Mouse (Mus musculus): ENCODE measurements around the gene Gm33543. TPM values are rescaled to one million over a fixed set of nuclear protein-coding genes. Genes with fewer than 3 reads are reported as not detected.
A peak's percentile ranks its signal among the peaks of the same experiment; 100 is the strongest.

Gene Gm33543
- polyA plus RNA-seq, 1 experiment from 2014 or later, result not detected

DNA sequence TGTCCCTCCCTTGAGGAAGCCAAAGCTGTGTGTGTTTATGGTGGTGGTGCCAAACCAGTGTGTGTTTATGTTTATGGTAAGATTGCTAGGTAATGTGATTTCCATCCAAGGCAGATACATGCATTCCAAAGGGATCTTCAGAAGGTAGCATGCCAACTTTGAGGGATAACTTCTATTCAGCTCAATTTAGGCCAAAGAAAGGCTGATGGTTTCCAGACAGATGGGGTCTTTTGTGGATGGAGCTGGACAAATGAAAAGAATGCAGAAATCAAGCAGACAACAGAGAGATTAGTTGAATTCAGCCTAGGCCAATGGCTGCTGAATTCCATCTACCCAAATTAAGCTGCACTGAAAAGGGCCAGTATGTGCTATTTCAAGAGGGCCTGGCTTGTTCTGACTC is 13.3 kb downstream of the Gm33543 start:
- Histone ChIP-seq H3K36me3 (no peaks in the 10 kb centered on the region), H3K27me3 (replicated peaks) (peaks cover 3% of the 10 kb centered on the region; the same call in 1 of the 2 replicates), H3K27ac (replicated peaks) (no peak overlapping the region), H3K9ac (no peak overlapping the region), H3K4me3 (no peak overlapping the region), H3K4me1 (peaks cover 26% of the 10 kb centered on the region), H3K4me2 (no peak overlapping the region), H3K9me3 (no peaks in the 10 kb centered on the region)
- no peak for ATAC-seq (ENCODE audit: extremely low read depth, insufficient number of reproducible peaks, low FRiP score, low TSS enrichment)

DNA sequence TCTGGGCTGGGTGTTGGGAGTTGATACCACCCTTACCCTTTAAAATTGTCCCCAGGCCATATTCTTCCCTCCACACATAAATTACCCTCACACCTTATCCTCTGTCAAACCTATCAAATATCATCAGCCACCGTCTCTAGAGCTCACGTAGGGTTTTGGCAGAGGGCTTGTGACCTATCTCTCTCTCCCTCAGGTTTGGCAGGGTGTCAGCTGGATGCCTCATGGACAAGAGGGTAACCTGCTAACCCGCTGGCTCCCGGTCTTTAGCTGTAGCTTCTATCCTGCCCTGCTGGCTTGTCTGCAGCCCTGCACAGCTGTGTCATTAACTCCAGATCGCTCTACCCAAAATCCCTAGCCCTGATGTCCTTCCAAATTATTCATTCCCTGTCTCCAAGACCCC is 14.4 kb downstream of the Gm33543 start:
- Histone ChIP-seq H3K27ac (replicated peaks) (no peak overlapping the region), H3K36me3 (no peaks in the 10 kb centered on the region)
- 57% methylated on average over 5 of the region's 5 CpGs for WGBS

DNA sequence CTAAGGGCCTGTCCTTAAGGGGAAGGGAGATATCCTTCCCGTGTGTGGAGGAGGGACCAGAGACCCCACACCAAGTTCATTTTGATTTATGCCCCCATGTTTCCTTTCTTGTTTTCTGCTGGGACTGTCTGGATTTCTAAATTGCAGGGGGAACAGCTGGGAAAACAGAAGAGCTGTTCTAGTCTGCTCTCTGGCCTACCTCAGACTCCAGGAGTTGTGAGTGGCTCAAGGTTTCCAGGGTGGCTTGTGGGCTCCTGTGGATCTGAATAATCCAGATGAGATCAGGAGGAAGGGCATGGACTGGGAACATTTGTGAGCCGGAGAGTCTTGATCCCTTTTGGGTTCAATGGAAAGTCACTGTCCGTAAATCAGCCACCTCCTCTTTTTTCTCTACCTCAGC is 17.1 kb downstream of the Gm33543 start:
- H3K4me3 ChIP-seq, result no peak overlapping the region
- no peaks in the 10 kb centered on the region for H3K9me3 ChIP-seq
- ATAC-seq (ENCODE audit: extremely low read depth, insufficient number of reproducible peaks, low FRiP score, low TSS enrichment), result no peak
- H3K36me3 ChIP-seq, result no peaks in the 10 kb centered on the region
- H3K4me1 ChIP-seq, result peaks cover 16% of the 10 kb centered on the region
- no peak overlapping the region for H3K27ac ChIP-seq (replicated peaks)
- no peak overlapping the region for H3K4me2 ChIP-seq
- peaks cover 3% of the 10 kb centered on the region; the same call in 1 of the 2 replicates for H3K27me3 ChIP-seq (replicated peaks)
- no peak overlapping the region for H3K9ac ChIP-seq
- WGBS, result 64% methylated on average over 3 of the region's 3 CpGs

More for the DNA sequence above, 14.4 kb downstream of the Gm33543 start:
- ATAC-seq (ENCODE audit: extremely low read depth, insufficient number of reproducible peaks, low FRiP score, low TSS enrichment), result no peak
- H3K4me3 ChIP-seq, result no peak overlapping the region
- no peaks in the 10 kb centered on the region for H3K9me3 ChIP-seq
- H3K27me3 ChIP-seq (replicated peaks), result peaks cover 3% of the 10 kb centered on the region; the same call in 1 of the 2 replicates
- peaks cover 26% of the 10 kb centered on the region for H3K4me1 ChIP-seq
- H3K4me2 ChIP-seq, result no peak overlapping the region
- no peak overlapping the region for H3K9ac ChIP-seq

DNA sequence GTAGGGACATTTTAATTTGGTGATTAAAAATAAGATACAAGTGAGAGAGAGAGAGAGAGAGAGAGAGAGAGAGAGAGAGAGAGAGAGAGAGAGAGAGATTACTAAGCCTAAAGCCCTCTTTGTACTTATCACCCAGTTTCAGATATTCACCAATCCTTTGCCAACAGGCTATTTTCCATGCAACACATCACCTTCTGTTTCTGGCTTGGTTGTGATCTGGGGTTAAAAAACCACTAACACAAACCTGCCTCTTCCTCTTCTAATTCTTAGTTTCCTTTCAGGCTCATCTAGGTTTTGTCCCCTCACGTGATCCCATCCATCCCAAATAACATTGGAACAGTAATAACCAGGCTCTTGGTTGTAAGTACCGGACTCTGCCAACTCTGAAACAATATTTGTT is 24.2 kb downstream of the Gm33543 start:
- Histone ChIP-seq H3K36me3 (no peaks in the 10 kb centered on the region), H3K9ac (no peak overlapping the region), H3K4me2 (no peak overlapping the region), H3K4me3 (no peak overlapping the region), H3K27ac (replicated peaks) (no peak overlapping the region), H3K9me3 (no peaks in the 10 kb centered on the region), H3K27me3 (replicated peaks) (no peaks in the 10 kb centered on the region), H3K4me1 (peaks cover 4% of the 10 kb centered on the region; the same call in 1 of the 2 replicates)
- WGBS, result 89% methylated on average over 2 of the region's 2 CpGs
- no peak for ATAC-seq (ENCODE audit: extremely low read depth, insufficient number of reproducible peaks, low FRiP score, low TSS enrichment)

DNA sequence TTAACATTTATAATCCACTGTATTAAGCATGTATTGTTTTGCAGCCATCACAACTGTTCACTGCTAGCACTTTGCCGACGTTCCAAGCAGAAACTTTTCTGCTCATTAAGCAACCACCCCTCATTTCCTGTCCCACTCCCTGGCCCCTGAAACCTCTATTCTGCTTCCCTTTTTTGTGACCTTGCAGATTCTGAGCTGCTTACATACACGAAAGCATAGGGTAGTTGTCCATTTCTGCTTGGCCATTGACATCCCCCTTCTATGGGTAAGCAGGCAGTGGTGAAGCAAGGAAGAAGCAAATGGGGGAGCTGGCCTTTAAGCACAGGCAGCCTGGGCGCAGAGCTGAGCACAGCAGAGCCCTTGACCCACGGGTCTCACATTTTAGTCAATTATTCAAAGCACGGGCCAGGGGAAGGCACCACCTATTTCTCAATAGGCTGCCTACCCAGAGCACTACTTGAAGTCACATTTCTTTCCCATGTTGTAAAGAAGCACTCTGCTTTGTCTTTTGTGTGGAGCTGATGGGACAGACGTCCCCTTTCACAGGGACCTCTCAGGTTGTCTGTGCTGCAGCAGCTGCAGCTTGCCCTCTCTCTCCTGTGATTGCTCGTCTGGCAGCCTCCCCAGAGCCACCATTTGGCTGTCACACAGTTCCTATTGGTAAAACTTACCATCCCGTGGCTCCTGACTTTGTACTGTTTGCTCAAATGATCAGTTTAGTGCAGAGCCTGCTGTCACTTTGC is 25.1 kb downstream of the Gm33543 start:
- H3K27ac ChIP-seq (replicated peaks), result no peak overlapping the region
- no peak overlapping the region for H3K4me2 ChIP-seq
- no peaks in the 10 kb centered on the region for H3K9me3 ChIP-seq
- H3K27me3 ChIP-seq (replicated peaks), result no peaks in the 10 kb centered on the region
- H3K9ac ChIP-seq, result no peak overlapping the region
- WGBS, result 30% methylated on average over 9 of the region's 9 CpGs
- no peak overlapping the region for H3K4me3 ChIP-seq
- ATAC-seq (ENCODE audit: extremely low read depth, insufficient number of reproducible peaks, low FRiP score, low TSS enrichment), result no peak
- no peaks in the 10 kb centered on the region for H3K36me3 ChIP-seq
- peaks cover 4% of the 10 kb centered on the region; the same call in 1 of the 2 replicates for H3K4me1 ChIP-seq

DNA sequence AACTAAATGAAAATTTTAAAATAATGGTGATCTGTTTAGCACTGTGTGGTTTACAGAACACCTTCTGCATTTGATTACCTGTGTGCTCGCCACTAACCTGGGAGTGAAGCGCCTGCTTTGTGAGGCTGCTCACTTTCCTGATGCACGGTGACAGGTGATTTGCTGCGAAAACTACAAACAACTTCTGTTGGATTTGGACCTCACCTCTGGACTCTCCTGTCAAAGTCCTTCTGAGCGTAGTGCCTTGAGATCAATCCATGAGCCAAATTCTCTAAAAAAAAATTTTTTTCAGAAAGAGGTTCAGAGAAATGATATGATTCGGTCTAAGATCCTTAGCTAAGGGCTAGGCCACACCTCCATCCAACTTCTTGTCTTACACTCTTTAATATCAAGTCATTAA is 28.4 kb downstream of the Gm33543 start:
- WGBS, result 88% methylated on average over 6 of the region's 6 CpGs
- no peak overlapping the region for H3K4me3 ChIP-seq
- ATAC-seq (ENCODE audit: extremely low read depth, insufficient number of reproducible peaks, low FRiP score, low TSS enrichment), result no peak
- no peaks in the 10 kb centered on the region for H3K9me3 ChIP-seq
- no peak overlapping the region for H3K4me2 ChIP-seq
- peaks cover 4% of the 10 kb centered on the region; the same call in 1 of the 2 replicates for H3K4me1 ChIP-seq
- no peak overlapping the region for H3K27ac ChIP-seq (replicated peaks)
- H3K27me3 ChIP-seq (replicated peaks), result no peaks in the 10 kb centered on the region
- H3K9ac ChIP-seq, result no peak overlapping the region
- H3K36me3 ChIP-seq, result no peaks in the 10 kb centered on the region

DNA sequence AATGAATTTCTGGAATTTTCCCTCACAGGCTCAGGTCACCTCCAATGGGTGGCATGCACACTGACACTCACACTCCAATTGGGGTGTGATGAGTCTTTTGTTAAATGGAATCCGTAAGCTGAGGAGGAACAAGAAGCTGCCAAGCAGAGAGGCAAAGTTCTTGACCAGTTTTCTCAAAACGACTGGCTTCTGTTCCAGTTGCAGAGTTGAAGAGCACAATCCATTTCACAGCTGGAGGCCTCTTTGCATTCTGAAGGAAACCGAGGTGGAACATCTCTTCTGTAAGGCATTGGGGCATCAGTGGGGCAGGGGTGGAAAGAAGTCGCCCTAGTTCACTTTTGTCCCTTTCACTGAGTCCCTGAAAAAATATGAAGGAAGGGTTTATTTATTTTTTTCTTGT is 30.9 kb downstream of the Gm33543 start:
- Histone ChIP-seq H3K4me3 (no peak overlapping the region), H3K9me3 (no peaks in the 10 kb centered on the region), H3K36me3 (no peaks in the 10 kb centered on the region), H3K9ac (no peak overlapping the region), H3K27me3 (replicated peaks) (no peaks in the 10 kb centered on the region), H3K4me2 (no peak overlapping the region), H3K4me1 (0 out of 2 replicates have a peak, but pooled peaks cover 4% of the 10 kb centered on the region), H3K27ac (replicated peaks) (no peak overlapping the region)
- WGBS, result 66% methylated on average over 4 of the region's 4 CpGs
- no peak for ATAC-seq (ENCODE audit: extremely low read depth, insufficient number of reproducible peaks, low FRiP score, low TSS enrichment)

DNA sequence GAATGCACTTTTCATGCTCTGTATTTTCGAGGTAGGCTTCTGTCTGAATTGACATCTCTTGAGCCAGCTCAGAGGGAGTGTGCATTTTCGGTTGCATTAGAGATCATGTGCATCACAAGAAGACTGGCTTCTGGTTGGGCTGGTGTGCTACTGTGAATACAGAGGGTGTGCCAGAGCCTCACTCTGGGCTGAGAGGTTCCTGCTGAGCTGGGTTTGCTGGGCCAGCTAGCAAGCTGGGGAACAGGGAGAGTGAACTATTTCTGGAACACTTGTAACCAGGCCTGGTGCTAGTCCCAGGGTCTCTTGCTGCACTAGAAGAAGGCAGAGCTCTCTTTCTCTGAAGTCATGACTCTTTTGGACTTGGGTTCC is 41.3 kb downstream of the Gm33543 start:
- no peak for ATAC-seq (ENCODE audit: extremely low read depth, insufficient number of reproducible peaks, low FRiP score, low TSS enrichment)

DNA sequence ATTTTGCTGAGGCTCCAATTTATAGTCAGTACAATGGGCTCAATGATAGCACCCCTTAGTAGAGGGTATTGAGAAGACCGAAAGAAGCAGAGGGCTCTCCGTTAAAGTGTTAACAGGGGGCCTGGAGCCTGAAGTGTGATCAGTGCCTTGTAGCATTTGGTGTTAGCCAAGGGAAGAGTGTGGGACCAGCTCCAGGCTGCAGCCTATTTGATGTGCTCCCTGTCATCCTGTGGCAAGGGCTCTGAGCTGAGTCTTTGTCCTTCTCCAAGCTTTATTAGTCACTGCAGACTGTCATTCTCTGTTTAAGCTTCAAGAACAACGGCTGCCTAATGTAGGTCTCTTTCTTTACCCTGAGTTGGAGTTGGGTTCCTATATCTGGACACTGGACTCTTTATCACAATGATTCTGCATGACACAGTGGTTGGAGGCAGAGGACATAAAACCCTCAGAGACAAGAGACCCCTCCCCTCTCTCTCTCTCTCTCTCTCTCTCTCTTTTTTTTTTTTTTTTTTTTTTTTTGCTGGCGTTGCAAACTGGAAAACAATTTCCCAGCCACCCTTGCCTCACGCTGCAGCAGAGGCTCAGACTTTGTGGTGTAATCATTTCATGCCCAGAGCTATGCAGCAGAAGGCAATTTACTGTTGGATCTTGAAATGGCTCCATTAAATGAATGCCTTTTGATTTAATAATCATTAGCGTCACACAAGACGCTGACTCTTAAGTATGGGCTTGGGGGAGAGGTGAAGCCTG is 41.9 kb downstream of the Gm33543 start:
- no peak for ATAC-seq (ENCODE audit: extremely low read depth, insufficient number of reproducible peaks, low FRiP score, low TSS enrichment)
- no peak overlapping the region for H3K4me3 ChIP-seq
- H3K36me3 ChIP-seq, result no peaks in the 10 kb centered on the region
- H3K9ac ChIP-seq, result no peak overlapping the region
- WGBS, result 57% methylated on average over 7 of the region's 7 CpGs
- peaks cover 8% of the 10 kb centered on the region for H3K4me1 ChIP-seq
- peak overlapping the region; percentile 37 for H3K27ac ChIP-seq (replicated peaks)
- H3K4me2 ChIP-seq, result no peak overlapping the region
- no peaks in the 10 kb centered on the region for H3K9me3 ChIP-seq
- no peaks in the 10 kb centered on the region for H3K27me3 ChIP-seq (replicated peaks)

More for the DNA sequence above, 41.3 kb downstream of the Gm33543 start:
- WGBS, result 52% methylated on average over 2 of the region's 2 CpGs
- Histone ChIP-seq H3K36me3 (no peaks in the 10 kb centered on the region), H3K27ac (replicated peaks) (peak overlapping the region; percentile 37), H3K27me3 (replicated peaks) (no peaks in the 10 kb centered on the region), H3K4me2 (no peak overlapping the region), H3K4me1 (peaks cover 8% of the 10 kb centered on the region), H3K9ac (no peak overlapping the region), H3K4me3 (no peak overlapping the region), H3K9me3 (no peaks in the 10 kb centered on the region)

DNA sequence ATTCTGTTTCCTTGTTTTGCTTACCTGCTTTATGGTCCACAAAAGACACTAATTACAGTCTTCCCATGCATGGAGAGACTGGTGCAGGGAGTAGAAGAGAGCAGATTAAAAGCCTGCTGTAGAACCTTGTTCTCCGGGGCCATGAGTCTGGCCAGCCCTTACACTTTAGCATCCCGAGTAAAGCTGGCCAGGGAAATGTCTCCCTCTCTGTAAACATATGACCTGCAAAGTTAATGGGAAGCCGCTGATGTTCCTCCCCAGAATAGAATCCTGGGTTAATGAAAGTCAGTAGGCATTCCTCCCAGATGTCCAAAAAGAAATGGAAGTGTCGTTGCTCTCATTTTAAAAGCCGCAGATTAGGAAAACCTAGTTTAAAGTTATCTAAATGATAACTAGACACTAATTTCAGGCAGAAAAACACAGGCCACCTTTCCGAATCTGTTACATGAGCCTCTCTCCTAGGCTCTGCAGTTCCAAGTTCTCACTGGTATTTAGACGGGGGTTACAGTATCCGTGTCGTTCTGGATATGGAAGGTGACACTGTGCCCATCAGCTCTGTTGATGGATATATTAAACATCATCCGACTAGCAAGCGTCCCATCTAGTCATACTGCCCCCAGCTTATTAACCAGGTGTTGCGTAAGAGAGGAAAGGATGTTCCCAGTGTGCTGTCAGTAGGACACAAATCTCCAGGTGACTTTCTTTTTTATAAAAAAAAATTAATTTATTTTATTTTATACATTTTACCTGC is 44.9 kb downstream of the Gm33543 start:
- H3K36me3 ChIP-seq, result no peaks in the 10 kb centered on the region
- no peak overlapping the region for H3K4me3 ChIP-seq
- no peak overlapping the region for H3K27ac ChIP-seq (replicated peaks)
- peaks cover 8% of the 10 kb centered on the region for H3K4me1 ChIP-seq
- no peak for ATAC-seq (ENCODE audit: extremely low read depth, insufficient number of reproducible peaks, low FRiP score, low TSS enrichment)
- 82% methylated on average over 12 of the region's 12 CpGs for WGBS
- H3K9me3 ChIP-seq, result no peaks in the 10 kb centered on the region
- no peak overlapping the region for H3K4me2 ChIP-seq
- H3K9ac ChIP-seq, result no peak overlapping the region
- H3K27me3 ChIP-seq (replicated peaks), result no peaks in the 10 kb centered on the region

DNA sequence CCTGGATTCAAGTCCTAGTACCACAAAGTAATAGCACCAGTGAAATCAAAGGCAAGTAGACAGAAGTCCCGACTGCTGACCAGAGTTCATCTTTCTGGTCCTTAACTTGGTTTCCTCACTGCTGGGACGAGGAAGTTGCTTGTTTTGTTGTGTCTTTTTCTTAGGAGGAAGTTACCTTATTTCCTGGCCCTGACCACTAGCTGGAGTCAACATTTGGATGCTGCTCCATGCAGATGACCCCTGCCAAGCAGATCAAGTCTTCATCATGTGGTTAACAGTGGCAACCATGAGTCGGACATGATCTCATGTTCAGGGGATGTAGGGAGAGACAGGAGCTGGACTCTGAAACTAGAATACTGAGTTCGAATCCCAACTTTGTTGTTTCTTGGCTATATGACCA is 47.2 kb downstream of the Gm33543 start:
- Histone ChIP-seq H3K4me1 (no peaks in the 10 kb centered on the region), H3K27ac (replicated peaks) (no peak overlapping the region), H3K4me2 (no peak overlapping the region), H3K36me3 (no peaks in the 10 kb centered on the region), H3K9ac (no peak overlapping the region), H3K27me3 (replicated peaks) (no peaks in the 10 kb centered on the region), H3K9me3 (no peaks in the 10 kb centered on the region), H3K4me3 (no peak overlapping the region)
- ATAC-seq (ENCODE audit: extremely low read depth, insufficient number of reproducible peaks, low FRiP score, low TSS enrichment), result no peak
- WGBS, result 80% methylated on average over 4 of the region's 4 CpGs
